Mouse (Mus musculus) brain, embryonic 18.5 days (tissue): ENCODE measurements at regions not wholly inside any gene's neighbourhood (a gene's known extent, or its start where the extent isn't known, plus 50 kb on each side); places are given as distances from the start of the nearest gene placed in this dataset.
A peak's percentile ranks its signal among the peaks of the same experiment; 100 is the strongest.

Source experiments
- DNase-seq: peaks from one replicate; pipeline ENCODE4 v3.0.0-alpha.2; 2012; ENCODE audit warnings: low read depth, low spot score

GRCm38 (mm10) chr10:9173509-9173908 is 287.6 kb upstream of the Sash1 start:
- no peak for DNase-seq

- peak; percentile 18 for DNase-seq
These were observed 282.9 kb upstream of the Sash1 start for GRCm38 (mm10) chr10:9168725-9169124.

GRCm38 (mm10) chr10:9166017-9166416 is 280.1 kb upstream of the Sash1 start:
- DNase-seq = peak; percentile 16

DNA sequence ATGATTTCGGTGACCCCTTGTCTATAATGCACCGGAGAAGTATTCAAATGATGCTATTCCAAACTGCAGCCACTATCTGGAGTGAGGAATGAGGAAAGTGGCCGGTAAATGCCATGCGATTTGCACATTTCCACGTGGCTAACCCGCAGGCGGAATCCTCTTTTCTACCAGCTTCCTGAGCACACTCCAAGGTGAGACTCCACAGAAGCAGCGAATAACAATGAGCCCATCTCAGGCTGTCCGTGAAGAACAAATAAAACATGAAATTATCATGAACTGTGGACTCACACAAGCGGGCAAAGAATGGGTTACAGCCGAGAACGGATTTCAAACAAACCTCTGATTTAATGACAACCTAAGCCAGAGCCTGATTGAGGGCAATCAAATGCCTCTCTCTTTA is 279.7 kb upstream of the Sash1 start:
- DNase-seq = no peak

DNA sequence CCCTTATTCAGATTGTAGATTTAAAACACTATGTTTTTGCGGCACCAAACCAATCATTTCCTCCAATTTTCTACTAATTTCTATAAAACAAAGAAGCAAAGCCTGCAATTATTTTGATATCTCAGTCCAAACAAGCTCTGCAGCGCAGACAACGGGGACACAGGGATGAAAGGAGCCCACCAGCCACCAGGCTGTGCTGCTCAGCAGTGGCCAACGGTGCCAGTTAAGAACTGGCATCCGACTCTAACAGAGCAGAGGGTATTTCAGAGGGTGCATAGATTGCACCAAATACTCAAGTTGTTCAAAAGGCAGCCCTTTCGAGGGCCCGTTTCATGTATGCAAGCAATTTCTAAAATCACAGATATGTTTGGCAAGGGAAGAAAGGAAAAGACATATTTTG is 278.5 kb upstream of the Sash1 start:
- DNase-seq = peak; percentile 14

GRCm38 (mm10) chr10:9161597-9161996 is 275.7 kb upstream of the Sash1 start:
- DNase-seq = no peak

GRCm38 (mm10) chr10:9157299-9158215 is 271.7 kb upstream of the Sash1 start:
- DNase-seq = no peak

DNA sequence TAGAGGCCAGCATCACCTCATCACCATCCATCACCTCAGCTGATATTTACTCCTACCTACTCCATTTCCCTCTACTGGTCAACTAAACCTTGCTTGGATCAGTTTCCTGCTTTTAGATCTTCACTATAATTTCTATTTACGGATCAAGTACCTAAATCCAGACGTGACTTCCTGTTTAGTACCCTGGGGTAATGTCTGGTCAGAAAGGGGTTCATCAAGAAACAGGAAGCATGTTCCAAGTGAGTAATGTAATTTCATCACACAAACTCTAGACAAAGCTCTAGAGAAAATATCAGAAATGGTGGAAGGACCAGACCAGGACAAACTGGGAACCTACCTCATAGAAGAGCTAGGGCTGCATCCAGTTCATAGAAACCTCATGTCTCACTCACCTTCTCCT is 250.2 kb upstream of the Sash1 start:
- no peak for DNase-seq

DNA sequence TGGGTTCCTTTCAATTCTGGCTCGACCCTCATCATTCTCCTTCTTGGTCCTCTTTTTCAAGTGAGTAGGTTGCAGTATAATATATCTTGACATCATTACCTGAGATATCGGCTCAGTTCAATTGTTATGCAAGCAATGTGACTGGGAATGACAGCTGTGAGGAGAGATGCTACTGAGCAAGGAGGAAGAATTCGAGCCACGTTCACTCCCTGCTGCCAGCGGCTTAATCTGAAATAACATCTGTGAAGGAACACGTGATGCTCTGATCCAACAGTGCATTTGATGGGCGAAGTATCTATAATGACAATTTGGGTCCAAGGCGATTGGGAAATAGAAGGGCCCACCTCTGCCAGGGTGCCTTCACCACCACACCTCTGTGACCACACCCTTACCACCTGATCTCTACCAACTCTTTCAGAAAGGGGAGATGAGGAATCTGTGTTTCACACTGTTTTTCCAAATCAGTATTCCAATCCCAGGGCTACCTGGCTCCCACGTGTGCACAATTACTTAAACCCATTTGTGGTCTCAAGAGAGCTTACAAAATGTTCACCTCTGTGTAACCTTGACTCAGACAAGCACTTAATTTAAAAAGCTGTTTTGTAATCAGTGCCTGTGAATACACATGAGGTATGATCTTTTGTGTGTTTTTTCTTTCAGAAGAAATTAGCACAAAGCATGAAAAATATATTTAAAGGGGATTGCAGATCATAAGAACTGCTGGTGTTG is 248.6 kb upstream of the Sash1 start:
- DNase-seq = no peak

DNA sequence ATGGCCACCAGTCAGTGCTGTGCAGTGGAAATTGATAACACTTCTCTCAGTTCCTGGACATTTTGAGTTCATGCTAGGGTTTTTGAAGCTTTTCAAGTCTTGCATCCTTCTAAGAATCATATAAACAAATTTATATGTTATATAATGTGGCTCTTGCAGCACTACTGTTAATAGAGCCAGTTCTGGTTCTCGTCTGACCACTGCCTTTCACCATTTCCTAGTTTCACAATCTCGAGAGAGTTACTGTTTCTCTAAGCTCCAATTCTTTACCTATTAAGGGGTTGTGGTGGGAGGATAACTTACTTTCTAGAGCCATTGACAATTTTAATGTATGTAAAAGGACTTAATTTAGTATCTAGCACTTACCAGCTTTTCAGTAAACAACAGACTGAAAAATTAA is 244.2 kb upstream of the Sash1 start:
- DNase-seq = no peak

- no peak for DNase-seq
These were observed 233.4 kb upstream of the Sash1 start for GRCm38 (mm10) chr10:9119249-9119648.

DNA sequence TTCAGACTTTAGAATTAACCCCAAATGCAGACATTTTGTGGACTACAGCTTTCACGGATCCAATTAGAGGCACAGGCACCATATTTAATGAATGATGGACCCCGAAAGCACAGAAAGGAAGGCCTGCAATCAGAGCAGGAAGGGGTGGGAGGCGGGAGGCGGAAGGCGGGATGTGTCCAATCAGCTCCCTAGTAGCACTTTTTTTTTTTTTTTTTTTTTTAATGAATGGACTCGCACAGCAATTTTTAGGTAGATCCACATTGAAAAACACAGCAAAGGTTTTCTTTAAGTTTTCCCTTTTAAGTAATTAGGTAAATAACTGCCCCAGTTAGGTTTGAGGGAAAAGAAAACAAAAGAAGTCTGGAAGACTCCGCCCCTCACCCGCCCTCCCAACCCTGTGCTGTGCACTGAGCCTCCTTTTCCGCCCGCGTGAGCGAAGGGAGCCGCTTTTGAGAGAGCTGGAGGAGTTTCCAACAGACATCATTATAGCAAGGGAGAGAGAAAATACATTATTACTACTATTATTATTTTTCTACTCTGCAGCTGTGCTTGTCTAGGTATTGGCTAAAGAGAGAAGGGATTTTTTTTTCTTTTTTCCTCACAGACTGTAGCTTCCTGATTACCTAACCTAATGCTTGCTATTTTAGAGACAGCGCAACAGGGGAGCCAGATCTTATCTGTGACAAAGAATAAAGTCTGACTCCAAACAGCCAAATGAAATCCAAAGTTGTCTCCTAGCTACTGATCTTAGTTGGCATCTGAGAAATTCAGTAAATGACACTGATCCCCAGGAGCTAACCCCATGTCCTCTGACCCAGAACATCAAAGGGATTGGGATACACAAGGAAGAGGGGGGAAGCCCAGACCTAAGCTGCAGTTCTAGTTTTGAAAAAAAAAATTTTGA is 232.0 kb upstream of the Sash1 start:
- DNase-seq = peak; percentile 43

GRCm38 (mm10) chr10:9117134-9117533 is 231.3 kb upstream of the Sash1 start:
- no peak for DNase-seq

- DNase-seq = no peak
These were observed 227.8 kb upstream of the Sash1 start for GRCm38 (mm10) chr10:9113706-9114105.

GRCm38 (mm10) chr10:9111051-9111450 is 225.2 kb upstream of the Sash1 start:
- DNase-seq = no peak

- no peak for DNase-seq
These were observed 210.3 kb upstream of the Sash1 start for GRCm38 (mm10) chr10:9096207-9096606.

- DNase-seq = no peak
These were observed 209.3 kb upstream of the Sash1 start for GRCm38 (mm10) chr10:9095163-9095562.

DNA sequence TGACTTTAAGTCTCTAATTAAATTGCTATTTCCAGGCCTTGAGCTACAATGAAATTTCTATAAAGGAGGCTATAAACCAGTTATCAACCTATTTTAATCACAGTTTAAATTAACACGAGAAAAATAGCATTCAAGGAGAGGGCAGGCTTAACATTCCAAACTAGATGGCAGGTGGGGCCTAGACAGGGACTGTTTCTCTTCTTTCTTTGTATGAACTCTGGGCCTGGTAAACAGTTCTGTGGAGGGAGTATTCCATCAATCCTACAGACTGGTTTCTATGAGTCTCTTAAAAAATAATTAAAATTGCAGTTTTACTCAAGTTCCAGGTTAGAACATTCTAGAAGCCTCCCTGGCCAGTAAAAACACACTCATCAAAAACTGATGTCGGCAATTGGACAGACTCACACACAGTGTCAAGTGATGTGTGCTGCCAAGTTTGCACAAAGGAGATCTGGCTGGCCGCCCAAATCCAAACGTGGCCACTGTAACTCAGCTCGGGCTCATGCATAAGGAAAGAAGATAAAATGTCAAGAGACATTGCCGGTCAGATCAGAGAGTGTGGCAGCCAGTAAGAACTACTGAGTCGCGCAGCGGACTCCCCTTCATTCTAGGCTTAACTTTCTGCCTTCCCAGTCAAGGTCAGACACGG is 206.5 kb upstream of the Sash1 start:
- no peak for DNase-seq

DNA sequence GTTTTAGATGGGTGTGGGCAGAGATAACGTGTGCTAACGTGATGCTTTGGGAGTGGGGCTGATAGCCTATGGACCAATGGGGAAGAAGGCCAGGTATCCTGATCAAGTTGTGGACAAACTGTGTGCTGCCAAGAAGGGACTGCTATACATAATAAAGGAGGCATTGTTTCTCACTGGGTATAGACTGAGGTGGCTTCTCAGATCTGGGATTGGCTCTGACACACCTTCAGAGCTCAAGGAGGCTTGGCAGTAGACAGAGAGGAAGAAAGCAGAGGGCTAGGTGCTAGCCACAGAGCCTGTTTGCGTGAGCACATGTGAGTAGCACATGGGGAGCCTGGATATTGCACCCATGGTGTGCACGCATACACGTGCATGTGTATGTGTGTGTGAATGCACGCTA is 205.1 kb upstream of the Sash1 start:
- DNase-seq = no peak

GRCm38 (mm10) chr10:9087871-9088270 is 202.0 kb upstream of the Sash1 start:
- DNase-seq = no peak

DNA sequence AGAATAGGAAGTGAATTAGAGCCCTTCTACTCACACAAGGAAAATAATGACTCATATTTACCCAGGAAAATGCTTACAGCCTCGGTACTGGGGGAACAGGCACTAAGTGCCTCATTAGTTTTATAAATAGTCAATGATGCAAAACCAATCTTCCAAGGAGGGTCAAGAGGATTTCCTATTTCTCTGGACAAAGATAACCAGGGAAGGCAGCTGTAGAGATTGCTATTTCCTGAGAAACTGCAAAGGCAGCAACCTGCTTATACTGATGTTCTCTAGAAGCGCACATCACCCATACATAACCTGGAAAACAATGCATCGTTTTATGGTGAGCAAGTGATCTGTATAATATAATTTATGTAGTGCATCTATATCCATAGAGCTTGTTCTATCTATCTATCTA is 201.3 kb upstream of the Sash1 start:
- DNase-seq = no peak
